In genomic region chr15:81013186-81013585, GRCm38 (mm10) we compare ENCODE assay signal across 22 mouse cellular contexts. TPM values are rescaled to one million over a fixed set of nuclear protein-coding genes. Genes with fewer than 3 reads are reported as not detected.
DNase-seq lines count a peak whose midpoint lies in the region; ATAC-seq lines count a peak whose summit lies in the region.
"Had no signal": no experiment of that assay in that cellular context is flagged by ENCODE, and none has a peak within 500 bp of the region (broad histone marks: within the 10 kb centered on the region; RNA-seq: fewer than 3 reads in every experiment).

No protein-coding gene starts in this region.

- no peak overlapping the region for H3K4me3 ChIP-seq in heart, embryonic 12.5 days
- H3K4me3 ChIP-seq in midbrain, embryonic 15.5 days, result no peak overlapping the region
- H3K4me3 ChIP-seq: embryonic facial prominence, embryonic 13.5 days; embryonic facial prominence, embryonic 15.5 days; erythroblast, embryonic 14.5 days; forebrain, embryonic 10.5 days; forebrain, embryonic 12.5 days had no signal

- no peaks in the 10 kb centered on the region for H3K9me3 ChIP-seq in heart, embryonic 12.5 days (replicated peaks)
- no peaks in the 10 kb centered on the region for H3K9me3 ChIP-seq in midbrain, embryonic 15.5 days
- H3K9me3 ChIP-seq: embryonic facial prominence, embryonic 13.5 days; embryonic facial prominence, embryonic 15.5 days; forebrain, embryonic 10.5 days; forebrain, embryonic 12.5 days had no signal

- H3K4me2 ChIP-seq in heart, embryonic 12.5 days, result no peak overlapping the region
- no peak overlapping the region for H3K4me2 ChIP-seq in midbrain, embryonic 15.5 days
- H3K4me2 ChIP-seq: embryonic facial prominence, embryonic 13.5 days; embryonic facial prominence, embryonic 15.5 days; forebrain, embryonic 12.5 days had no signal

- no peak for ATAC-seq in heart, embryonic 12.5 days (ENCODE audit: insufficient number of reproducible peaks, low FRiP score)
- ATAC-seq in midbrain, embryonic 15.5 days (replicated peaks), result no peak
- ATAC-seq: forebrain, embryonic 14.5 days; forebrain, embryonic 16.5 days had no signal

- no peaks in the 10 kb centered on the region for H3K4me1 ChIP-seq in heart, embryonic 12.5 days (replicated peaks)
- no peaks in the 10 kb centered on the region for H3K4me1 ChIP-seq in midbrain, embryonic 15.5 days
- H3K4me1 ChIP-seq: embryonic facial prominence, embryonic 13.5 days; embryonic facial prominence, embryonic 15.5 days; forebrain, embryonic 10.5 days; forebrain, embryonic 12.5 days had no signal

- 78% methylated on average over 7 of the region's 7 CpGs for WGBS in heart, embryonic 12.5 days
- WGBS in midbrain, embryonic 15.5 days, result 91% methylated on average over 7 of the region's 7 CpGs

- peaks cover 92% of the 10 kb centered on the region for H3K36me3 ChIP-seq in heart, embryonic 12.5 days
- peaks cover 34% of the 10 kb centered on the region for H3K36me3 ChIP-seq in midbrain, embryonic 15.5 days (replicated peaks)

- no peaks in the 10 kb centered on the region for H3K27me3 ChIP-seq in heart, embryonic 12.5 days (replicated peaks)
- H3K27me3 ChIP-seq in midbrain, embryonic 15.5 days (replicated peaks), result no peaks in the 10 kb centered on the region
- H3K27me3 ChIP-seq: embryonic facial prominence, embryonic 13.5 days; embryonic facial prominence, embryonic 15.5 days; forebrain, embryonic 12.5 days had no signal

- H3K27ac ChIP-seq in heart, embryonic 12.5 days (ENCODE audit: poor library complexity, severe bottlenecking), result no peak overlapping the region
- no peak overlapping the region for H3K27ac ChIP-seq in midbrain, embryonic 15.5 days
- H3K27ac ChIP-seq: embryonic facial prominence, embryonic 13.5 days; embryonic facial prominence, embryonic 15.5 days; forebrain, embryonic 10.5 days; forebrain, embryonic 12.5 days had no signal

- no peak overlapping the region for H3K9ac ChIP-seq in heart, embryonic 12.5 days
- H3K9ac ChIP-seq in midbrain, embryonic 15.5 days, result no peak overlapping the region
- H3K9ac ChIP-seq: embryonic facial prominence, embryonic 13.5 days; embryonic facial prominence, embryonic 15.5 days; forebrain, embryonic 12.5 days had no signal

- DNase-seq in heart, adult 11 months, result peak; percentile 91
- peak; percentile 5 for DNase-seq in thymus, postnatal 4 days
- DNase-seq in thymus, adult 18-20 months, result no peak
- DNase-seq: adrenal gland, adult 2 months; adrenal gland, postnatal 10 days; adrenal gland, postnatal 25 days; cerebellum, adult 11 months; cerebellum, adult 18-20 months; cerebellum, adult 8-10 months; cerebellum, adult 9-11 months; cerebellum, postnatal 14 days; cerebellum, postnatal 36 days; embryo, embryonic 11 days had no signal

RNA-seq across cellular contexts. Expression of gene Sgsm3, which starts 35.6 kb away (rescaled TPM):
- 15.7 and 19.0 TPM in 2 replicates for polyA plus RNA-seq in heart, embryonic 12.5 days (2016; fragmentation: Nextera tagmentation; extraction: Ambion mirVana)
- 82.5 and 82.6 TPM in 2 replicates for polyA plus RNA-seq in midbrain, embryonic 15.5 days (2015; fragmentation: Nextera tagmentation; extraction: Ambion mirVana)

Comparison
In these comparisons a context has a peak if more than half of its experiments do, and no peak if none do; other contexts are left out.
1. DNase-seq: peak in heart, adult 11 months (single experiment) and thymus, postnatal 4 days (single experiment); none in thymus, adult 18-20 months (0 of 2).